Mouse (Mus musculus): Measurements from ENCODE around the gene Dusp8. TPM values are rescaled to one million over a fixed set of nuclear protein-coding genes. Genes with fewer than 3 reads are reported as not detected.

Gene Dusp8
- polyA plus RNA-seq, 1 experiment = 7.6 TPM

- TF ChIP-seq GATA1 (IDR thresholded peaks at IDR 0.05; ENCODE audit: low read length) (no peak), TAL1 (IDR thresholded peaks at IDR 0.05; ENCODE audit: low read length) (no peak)
- Histone ChIP-seq H3K36me3 (ENCODE audit: control insufficient read depth) (peaks cover 92% of the 10 kb centered on the region), H3K4me3 (replicated peaks) (no peak overlapping the region), H3K4me1 (ENCODE audit: control insufficient read depth) (peaks cover 47% of the 10 kb centered on the region), H3K27me3 (ENCODE audit: control insufficient read depth) (no peaks in the 10 kb centered on the region), H3K9me3 (ENCODE audit: control insufficient read depth, low read length) (no peaks in the 10 kb centered on the region)
Measured at GRCm38 (mm10) chr7:142037553-142038170, 58.0 kb downstream of the Dusp8 start.

- no peaks in the 10 kb centered on the region for H3K27me3 ChIP-seq (ENCODE audit: control insufficient read depth)
- no peaks in the 10 kb centered on the region for H3K9me3 ChIP-seq (ENCODE audit: control insufficient read depth, low read length)
- TF ChIP-seq TAL1 (IDR thresholded peaks at IDR 0.05; ENCODE audit: low read length) (no peak), GATA1 (IDR thresholded peaks at IDR 0.05; ENCODE audit: low read length) (no peak)
- no peak overlapping the region for H3K4me3 ChIP-seq (replicated peaks)
- peaks cover 49% of the 10 kb centered on the region for H3K4me1 ChIP-seq (ENCODE audit: control insufficient read depth)
- peaks cover 90% of the 10 kb centered on the region for H3K36me3 ChIP-seq (ENCODE audit: control insufficient read depth)
Measured at GRCm38 (mm10) chr7:142035048-142035811, 60.4 kb downstream of the Dusp8 start.

DNA sequence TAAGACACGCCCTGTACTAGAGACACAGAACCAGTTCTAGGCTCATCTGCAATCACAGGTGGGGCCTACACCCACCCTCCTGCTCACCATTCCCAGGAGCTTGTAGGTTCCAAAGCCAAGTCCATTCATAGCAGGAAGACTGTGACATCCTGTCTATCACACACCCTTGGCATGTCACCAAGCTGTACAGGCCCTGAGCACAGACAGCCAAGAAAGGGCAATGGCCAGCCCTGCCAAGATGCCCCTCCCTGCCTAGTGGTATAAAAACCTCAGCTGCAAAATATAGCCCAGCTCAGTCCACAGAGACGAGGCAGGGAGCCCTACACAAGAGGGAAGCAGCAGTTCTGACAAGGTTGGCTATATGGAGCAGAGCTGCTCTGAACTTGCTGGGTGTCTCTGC lies 61.4 kb downstream of the Dusp8 start:
- TF ChIP-seq GATA1 (IDR thresholded peaks at IDR 0.05; ENCODE audit: low read length) = no peak
- TF ChIP-seq TAL1 (IDR thresholded peaks at IDR 0.05; ENCODE audit: low read length) = no peak
- H3K4me1 ChIP-seq (ENCODE audit: control insufficient read depth) = peaks cover 48% of the 10 kb centered on the region
- H3K36me3 ChIP-seq (ENCODE audit: control insufficient read depth) = peaks cover 80% of the 10 kb centered on the region
- H3K4me3 ChIP-seq (replicated peaks) = no peak overlapping the region
- no peaks in the 10 kb centered on the region for H3K9me3 ChIP-seq (ENCODE audit: control insufficient read depth, low read length)
- H3K27me3 ChIP-seq (ENCODE audit: control insufficient read depth) = no peaks in the 10 kb centered on the region

- Histone ChIP-seq H3K9me3 (ENCODE audit: control insufficient read depth, low read length) (no peaks in the 10 kb centered on the region), H3K4me3 (replicated peaks) (no peak overlapping the region), H3K4me1 (ENCODE audit: control insufficient read depth) (peaks cover 53% of the 10 kb centered on the region), H3K36me3 (ENCODE audit: control insufficient read depth) (peaks cover 62% of the 10 kb centered on the region), H3K27me3 (ENCODE audit: control insufficient read depth) (no peaks in the 10 kb centered on the region)
- TF ChIP-seq TAL1 (IDR thresholded peaks at IDR 0.05; ENCODE audit: low read length) = no peak
- TF ChIP-seq GATA1 (IDR thresholded peaks at IDR 0.05; ENCODE audit: low read length) = no peak
Measured at GRCm38 (mm10) chr7:142030073-142030472, 65.6 kb downstream of the Dusp8 start.

Other genes starting within 250 kb of the Dusp8 start
- 3.3 and 4.2 TPM in 2 replicates for gene Tollip, start 177.3 kb downstream of the Dusp8 start, polyA plus RNA-seq (2012)
- 0.02 TPM in 1 of 2 replicates, not detected in the other for gene Brsk2, start 146.1 kb downstream of the Dusp8 start, polyA plus RNA-seq (2012)
- gene Mob2, start 34.8 kb downstream of the Dusp8 start, polyA plus RNA-seq (2012) = 24.8 and 29.2 TPM in 2 replicates
- not detected in 2 replicates for gene Gm45618, start 24.9 kb upstream of the Dusp8 start, polyA plus RNA-seq (2012)
- gene Gm39115, start 40.2 kb upstream of the Dusp8 start, polyA plus RNA-seq (2012) = not detected in 2 replicates
- gene Gm45337, start 48.8 kb upstream of the Dusp8 start, polyA plus RNA-seq (2012) = not detected in 2 replicates
- not detected in 2 replicates for gene Gm29735, start 61.3 kb upstream of the Dusp8 start, polyA plus RNA-seq (2012)
- not detected in 2 replicates for gene Gm4553, start 69.9 kb upstream of the Dusp8 start, polyA plus RNA-seq (2012)
- not detected in 2 replicates for gene Krtap5-2, start 80.2 kb upstream of the Dusp8 start, polyA plus RNA-seq (2012)
- not detected in 2 replicates for gene Gm10153, start 94.5 kb upstream of the Dusp8 start, polyA plus RNA-seq (2012)
- gene Krtap5-3, start 105.5 kb upstream of the Dusp8 start, polyA plus RNA-seq (2012) = not detected in 2 replicates
- not detected in 2 replicates for gene Gm7579, start 116.0 kb upstream of the Dusp8 start, polyA plus RNA-seq (2012)
- 0.03 TPM in 1 of 2 replicates, not detected in the other for gene Krtap5-5, start 134.1 kb upstream of the Dusp8 start, polyA plus RNA-seq (2012)
- gene Gm40460, start 145.2 kb upstream of the Dusp8 start, polyA plus RNA-seq (2012) = not detected in 2 replicates
- not detected in 2 replicates for gene Gm2431, start 162.5 kb upstream of the Dusp8 start, polyA plus RNA-seq (2012)
- gene Gm4559, start 178.5 kb upstream of the Dusp8 start, polyA plus RNA-seq (2012) = not detected in 2 replicates
- not detected in 2 replicates for gene Krtap5-1, start 201.3 kb upstream of the Dusp8 start, polyA plus RNA-seq (2012)
- not detected in 2 replicates for gene Krtap5-4, start 207.7 kb upstream of the Dusp8 start, polyA plus RNA-seq (2012)